Mouse (Mus musculus) intestine, embryonic 16.5 days (tissue): ENCODE results near the gene Coro1b. TPM values are rescaled to one million over a fixed set of nuclear protein-coding genes. Genes with fewer than 3 reads are reported as not detected.

Experiments used
- ATAC-seq: fragments of 200-750 bp; cut with Nextera tagmentation; 2 replicates; pipeline ENCODE4 v1.8.0; 2017; ENCODE audit warnings: moderate TSS enrichment, moderate library complexity
- H3K27ac ChIP-seq: fragments of 300-500 bp; sonication (generic); 2 replicates; pipeline ENCODE4 v1.5.1; 2014; ENCODE audit warnings: mild to moderate bottlenecking, low read length
- H3K27me3 ChIP-seq: fragments of 300-500 bp; sonication (generic); replicated peaks from 2 replicates; pipeline ENCODE4 v1.6.1; 2014; ENCODE audit warnings: low read length, control low read depth, mixed read lengths; ENCODE audit not compliant: control insufficient read depth, insufficient read depth
- H3K36me3 ChIP-seq: fragments of 300-500 bp; sonication (generic); 2 replicates; pipeline ENCODE4 v1.6.1; 2014; ENCODE audit warnings: low read length, control low read depth; ENCODE audit not compliant: control insufficient read depth, insufficient read depth
- H3K4me1 ChIP-seq: fragments of 300-500 bp; sonication (generic); 2 replicates; pipeline ENCODE4 v1.6.1; 2014; ENCODE audit warnings: low read length, control low read depth, mixed read lengths; ENCODE audit not compliant: control insufficient read depth, insufficient read depth
- H3K4me2 ChIP-seq: fragments of 300-500 bp; sonication (generic); 2 replicates; pipeline ENCODE4 v1.6.1; 2014; ENCODE audit warnings: low read depth, low read length, control low read depth
- H3K4me3 ChIP-seq: fragments of 300-500 bp; sonication (generic); 2 replicates; pipeline ENCODE4 v1.5.1; 2014; ENCODE audit warnings: mild to moderate bottlenecking, low read length
- H3K9ac ChIP-seq: fragments of 300-500 bp; sonication (generic); 2 replicates; pipeline ENCODE4 v1.6.1; 2014; ENCODE audit warnings: low read depth, low read length
- H3K9me3 ChIP-seq: fragments of 300-500 bp; sonication (generic); 2 replicates; pipeline ENCODE4 v1.6.1; 2016; ENCODE audit warnings: low read length, control low read depth; ENCODE audit not compliant: control insufficient read depth
- WGBS: fragments of 180-500 bp; shearing (Covaris S2); extraction: QIAGEN DNeasy Blood & Tissue Kit; methylation state at CpG from one replicate; pipeline ENCODE4 v1.1.7; 2014; 5-methylcytosine and 5-hydroxymethylcytosine counted together
- polyA plus RNA-seq: library from polyadenylated mRNA; unstranded; fragments of >200 nt; fragmentation: Nextera tagmentation; extraction: Ambion mirVana; gene quantifications from 2 replicates; pipeline ENCODE4 v1.2.1, GENCODE M21; 2015

The Coro1b gene
- polyA plus RNA-seq, 1 experiment from 2014 or later, result 264 TPM

GRCm38 (mm10) chr19:4171393-4172290 is 23.2 kb downstream of the Coro1b start:
- peaks cover 20% of the 10 kb centered on the region for H3K4me1 ChIP-seq
- 58% methylated on average over 13 of the region's 13 CpGs for WGBS
- H3K9me3 ChIP-seq, result no peaks in the 10 kb centered on the region
- ATAC-seq, result no peak
- H3K27me3 ChIP-seq, result no peaks in the 10 kb centered on the region
- no peak overlapping the region for H3K27ac ChIP-seq
- H3K36me3 ChIP-seq, result no peaks in the 10 kb centered on the region
- peak overlapping the region; percentile 22; the same call in 1 of the 2 replicates for H3K9ac ChIP-seq
- H3K4me3 ChIP-seq, result no peak overlapping the region
- H3K4me2 ChIP-seq, result no peak overlapping the region

- H3K9ac ChIP-seq, result 0 out of 2 replicates have a peak overlapping the region, but pooled peaks have one; percentile 5
- H3K9me3 ChIP-seq, result no peaks in the 10 kb centered on the region
- no peak for ATAC-seq
- no peak overlapping the region for H3K27ac ChIP-seq
- WGBS, result 64% methylated on average over 11 of the region's 11 CpGs
- no peak overlapping the region for H3K4me2 ChIP-seq
- no peak overlapping the region for H3K4me3 ChIP-seq
- no peaks in the 10 kb centered on the region for H3K27me3 ChIP-seq
- H3K36me3 ChIP-seq, result no peaks in the 10 kb centered on the region
- peaks cover 20% of the 10 kb centered on the region for H3K4me1 ChIP-seq
Measured at GRCm38 (mm10) chr19:4172925-4173324, 24.5 kb downstream of the Coro1b start.

DNA sequence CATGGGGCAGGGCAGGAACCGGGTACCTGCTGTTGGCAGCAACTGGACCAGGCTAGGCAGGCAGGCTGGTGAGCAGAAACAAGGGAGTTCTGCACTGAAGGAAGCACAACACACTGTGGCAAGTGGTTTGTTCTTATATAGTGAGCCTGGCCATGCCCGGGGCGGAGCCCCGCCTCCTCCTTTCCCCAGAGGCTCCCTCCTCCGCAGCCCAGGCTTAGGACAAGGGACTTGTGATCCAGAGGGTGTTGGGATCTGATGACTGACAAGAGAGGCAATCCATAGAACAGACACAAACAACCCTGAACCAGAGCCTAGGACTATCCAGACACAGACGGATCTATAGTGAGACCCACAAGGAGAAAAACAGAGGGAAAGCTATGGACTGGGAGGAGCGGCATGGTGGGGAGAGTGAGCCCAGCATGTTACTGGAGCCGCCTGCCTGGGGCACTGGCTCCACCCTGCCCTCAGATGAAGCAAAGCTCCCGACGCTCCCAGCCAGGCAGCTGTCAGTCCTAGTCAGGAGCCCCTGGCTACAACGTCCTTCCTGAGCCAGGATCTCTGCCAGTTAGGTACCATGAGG is 27.0 kb downstream of the Coro1b start, which contains the start of gene Carns1:
Carns1 (minus strand) TSS at position 112 of the 580 bp plus-strand sequence.
- H3K36me3 ChIP-seq, result no peaks in the 10 kb centered on the region
- peak; percentile 84 for ATAC-seq
- H3K4me2 ChIP-seq, result peak within 1 kb of the TSS; percentile 55
- no peaks in the 10 kb centered on the region for H3K27me3 ChIP-seq
- H3K4me3 ChIP-seq, result peak within 1 kb of the TSS; percentile 3; the same call in 1 of the 2 replicates
- H3K9me3 ChIP-seq, result no peaks in the 10 kb centered on the region
- 5% methylated on average over 11 of the region's 11 CpGs for WGBS
- no peak within 1 kb of the TSS for H3K27ac ChIP-seq
- peaks cover 15% of the 10 kb centered on the region for H3K4me1 ChIP-seq
- peak within 1 kb of the TSS; percentile 48 for H3K9ac ChIP-seq

DNA sequence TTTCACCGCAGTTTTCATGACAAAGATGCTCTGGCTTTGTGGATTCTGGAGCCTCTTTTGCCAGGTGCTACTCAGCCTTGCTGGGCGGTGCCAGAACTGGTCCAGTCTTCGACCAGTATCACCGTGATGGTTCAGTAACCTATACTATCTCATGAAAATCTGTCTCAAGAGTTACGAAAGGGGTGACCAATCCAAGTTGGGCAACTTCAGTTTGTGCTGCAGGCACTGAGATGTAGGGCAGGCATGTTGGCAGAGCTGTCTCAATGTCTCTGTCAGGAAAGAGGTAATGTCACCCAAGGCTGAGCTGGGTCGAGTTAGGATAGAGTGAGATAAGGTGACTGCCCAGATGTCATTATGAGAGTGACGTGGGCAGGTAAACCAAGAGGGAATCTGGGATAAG is 32.0 kb downstream of the Coro1b start:
- Histone ChIP-seq H3K9ac (no peak overlapping the region), H3K9me3 (no peaks in the 10 kb centered on the region), H3K27me3 (no peaks in the 10 kb centered on the region), H3K4me1 (peaks cover 15% of the 10 kb centered on the region), H3K4me2 (no peak overlapping the region), H3K27ac (no peak overlapping the region), H3K4me3 (no peak overlapping the region), H3K36me3 (no peaks in the 10 kb centered on the region)
- ATAC-seq, result no peak
- WGBS, result 87% methylated on average over 7 of the region's 7 CpGs

- Histone ChIP-seq H3K9me3 (no peaks in the 10 kb centered on the region), H3K4me3 (no peak overlapping the region), H3K4me2 (no peak overlapping the region), H3K4me1 (peaks cover 12% of the 10 kb centered on the region), H3K9ac (no peak overlapping the region), H3K36me3 (no peaks in the 10 kb centered on the region), H3K27ac (no peak overlapping the region), H3K27me3 (no peaks in the 10 kb centered on the region)
- 29% methylated on average over 3 of the region's 3 CpGs for WGBS
- peak; percentile 45; the same call in 1 of the 2 replicates for ATAC-seq
Measured at GRCm38 (mm10) chr19:4181892-4182291, 33.5 kb downstream of the Coro1b start.

- H3K36me3 ChIP-seq, result no peaks in the 10 kb centered on the region
- WGBS, result 84% methylated on average over 2 of the region's 2 CpGs
- no peaks in the 10 kb centered on the region for H3K9me3 ChIP-seq
- H3K4me3 ChIP-seq, result no peak overlapping the region
- no peaks in the 10 kb centered on the region for H3K27me3 ChIP-seq
- H3K4me2 ChIP-seq, result no peak overlapping the region
- no peak overlapping the region for H3K27ac ChIP-seq
- H3K9ac ChIP-seq, result no peak overlapping the region
- peaks cover 12% of the 10 kb centered on the region for H3K4me1 ChIP-seq
- no peak for ATAC-seq
Measured at GRCm38 (mm10) chr19:4183689-4184088, 35.3 kb downstream of the Coro1b start.

- Histone ChIP-seq H3K9ac (no peak overlapping the region), H3K9me3 (no peaks in the 10 kb centered on the region), H3K36me3 (no peaks in the 10 kb centered on the region), H3K4me3 (no peak overlapping the region), H3K4me1 (peaks cover 12% of the 10 kb centered on the region), H3K4me2 (no peak overlapping the region), H3K27me3 (no peaks in the 10 kb centered on the region), H3K27ac (no peak overlapping the region)
- WGBS, result 51% methylated on average over 15 of the region's 15 CpGs
- 0 out of 2 replicates have a peak, but pooled peaks have one; percentile 32 for ATAC-seq
Measured at GRCm38 (mm10) chr19:4184976-4185975, 36.9 kb downstream of the Coro1b start.

DNA sequence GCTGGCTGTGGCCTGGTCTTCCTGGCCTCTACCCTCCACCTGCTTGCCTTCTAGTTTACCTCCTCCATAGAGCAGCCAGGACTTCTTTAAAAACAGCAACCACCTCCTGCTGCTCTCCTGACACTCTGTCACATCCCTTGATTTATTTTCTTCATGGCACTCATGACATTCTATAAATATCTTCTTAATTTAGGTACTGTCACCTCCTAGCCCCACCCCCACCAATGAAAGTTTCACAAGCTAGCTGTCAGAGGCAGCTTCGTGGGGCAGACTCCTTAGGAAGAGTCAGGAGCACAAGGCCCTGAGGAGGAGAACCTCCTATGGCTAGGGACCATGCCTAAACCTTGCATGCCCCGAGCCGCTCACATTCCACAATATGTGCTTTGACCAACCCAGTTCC is 38.9 kb downstream of the Coro1b start:
- no peaks in the 10 kb centered on the region for H3K36me3 ChIP-seq
- 79% methylated on average over 3 of the region's 3 CpGs for WGBS
- no peak for ATAC-seq

More for the DNA sequence above, 38.9 kb downstream of the Coro1b start:
- no peak overlapping the region for H3K4me3 ChIP-seq
- no peak overlapping the region for H3K9ac ChIP-seq
- no peak overlapping the region for H3K4me2 ChIP-seq
- H3K4me1 ChIP-seq, result peaks cover 15% of the 10 kb centered on the region
- no peaks in the 10 kb centered on the region for H3K9me3 ChIP-seq
- H3K27me3 ChIP-seq, result no peaks in the 10 kb centered on the region
- no peak overlapping the region for H3K27ac ChIP-seq
